Mouse (Mus musculus) MEL (cell line): ENCODE measurements around the gene Slc25a23.

Experiments
- CTCF ChIP-seq, 3 experiments: IDR thresholded peaks in 2 of 3; conservative IDR thresholded peaks in 1 of 3; 2 replicates each; pipeline ENCODE4 v1.5.1; 2011 to 2012; ENCODE audit warnings: low read length in 3 of 3, low read depth in 2 of 3, mild to moderate bottlenecking in 2 of 3, improper control_type of control experiment in 1 of 3, inconsistent platforms in 1 of 3, mixed read lengths in 1 of 3, moderate library complexity in 1 of 3; ENCODE audit not compliant: control insufficient read depth in 1 of 3, insufficient read depth in 1 of 3, poor library complexity in 1 of 3, severe bottlenecking in 1 of 3
- GATA1 ChIP-seq: IDR thresholded peaks from 2 replicates; pipeline ENCODE4 v1.6.1; 2011; ENCODE audit warnings: low read depth, low read length, improper control_type of control experiment
- MEF2A ChIP-seq: IDR thresholded peaks from 2 replicates; pipeline ENCODE4 v1.6.1; 2014; ENCODE audit warnings: low read depth, mild to moderate bottlenecking, inconsistent platforms, low read length, improper control_type of control experiment; ENCODE audit not compliant: poor library complexity, insufficient replicate concordance, severe bottlenecking; ENCODE audit errors: extremely low read depth
- POLR2AphosphoS5 ChIP-seq: IDR thresholded peaks from 2 replicates; pipeline ENCODE4 v1.6.1; 2012; ENCODE audit warnings: low read depth, borderline replicate concordance, mild to moderate bottlenecking, inconsistent platforms, low read length, moderate library complexity, mixed read lengths
- SMC3 ChIP-seq: IDR thresholded peaks from 2 replicates; pipeline ENCODE4 v1.6.1; 2011; ENCODE audit warnings: low read depth, low read length, improper control_type of control experiment

DNA sequence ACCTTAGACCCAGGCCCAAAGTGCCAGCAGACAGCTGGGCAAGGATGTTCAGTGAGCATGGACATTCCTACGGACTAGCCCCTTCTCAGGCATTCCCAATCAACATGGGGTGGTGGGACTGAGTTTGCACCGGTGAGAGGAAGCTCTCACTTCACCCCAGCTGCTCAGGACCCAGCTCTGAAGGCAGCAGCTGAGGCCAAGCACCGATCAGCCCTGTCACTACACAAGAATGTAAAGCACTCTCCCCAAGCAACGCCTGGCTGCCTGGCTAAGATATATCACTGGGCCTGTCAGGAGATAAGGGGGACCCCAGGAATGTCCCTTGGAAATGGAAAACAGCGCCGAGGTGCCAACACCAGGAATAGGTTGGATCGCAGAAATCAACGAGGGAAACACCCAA lies 58.4 kb downstream of the Slc25a23 start:
- TF ChIP-seq CTCF (IDR thresholded peaks at IDR 0.05 in 2 of 3, conservative IDR thresholded peaks at IDR 0.05 in 1 of 3; ENCODE audit: control insufficient read depth in 1 of 3, insufficient read depth in 1 of 3, low read depth in 2 of 3, low read length in 3 of 3, poor library complexity in 1 of 3, severe bottlenecking in 1 of 3) (no peak), POLR2AphosphoS5 (no peak), SMC3 (no peak), GATA1 (no peak), MEF2A (no peak)
